Mouse (Mus musculus) lung, postnatal 0 days (tissue): ENCODE results near the gene BC004004.

ENCODE experiments used
- CTCF ChIP-seq: IDR thresholded peaks from 2 replicates; pipeline ENCODE4 v1.5.1; 2016; ENCODE audit warnings: antibody characterized with exemption, mild to moderate bottlenecking
- EP300 ChIP-seq: IDR thresholded peaks from 2 replicates; pipeline ENCODE4 v1.6.1; 2016; ENCODE audit warnings: antibody characterized with exemption, mild to moderate bottlenecking, control low read depth

DNA sequence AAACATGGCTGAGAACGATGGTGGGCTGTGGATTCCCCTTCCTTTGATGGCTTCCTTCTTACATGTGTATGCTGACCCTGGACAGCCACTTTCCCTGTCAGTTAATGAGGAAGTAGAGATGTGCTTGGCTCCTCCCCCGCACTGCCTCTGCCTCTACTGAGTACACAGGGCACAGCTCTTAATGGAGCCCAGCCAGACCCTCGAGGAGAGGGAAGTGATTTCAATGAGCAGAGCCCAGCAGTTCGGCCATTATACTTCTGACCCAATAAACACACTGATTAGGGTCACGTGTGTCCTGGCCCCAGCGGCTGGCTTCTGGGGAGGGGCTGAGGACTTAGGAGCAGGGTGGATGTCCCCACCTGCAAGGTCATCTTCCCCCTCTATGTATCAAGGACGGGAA is 22.9 kb upstream of the BC004004 start:
- TF ChIP-seq EP300 (no peak), CTCF (no peak)
